Mouse (Mus musculus): ENCODE measurements around the gene Olfr56. TPM values are rescaled to one million over a fixed set of nuclear protein-coding genes. Genes with fewer than 3 reads are reported as not detected.
"Not testable (repeated sequence)": the region's sequence is repeated elsewhere in the genome, so short reads cannot be mapped to it uniquely, and the experiment has no call there.

The Olfr56 gene
- polyA plus RNA-seq, 1 experiment from 2014 or later, result not detected

GRCm38 (mm10) chr11:49076001-49076757 is 97.5 kb downstream of the Olfr56 start, which contains the start of gene Ifi47:
Gene Ifi47 (plus strand): TSS chr11:49076587.
- H3K27ac ChIP-seq; H3K27me3 ChIP-seq (ENCODE audit: insufficient read depth, poor library complexity, severe bottlenecking); DNase-seq (ENCODE audit: low spot score); H3K4me3 ChIP-seq; H3K4me1 ChIP-seq (replicated peaks); H3K9me3 ChIP-seq; H3K36me3 ChIP-seq: not testable (repeated sequence)
- WGBS, result 85% methylated on average over 6 of the region's 6 CpGs

- WGBS, result 80% methylated on average over 1 of the region's 1 CpGs
- Histone ChIP-seq H3K27me3 (ENCODE audit: insufficient read depth, poor library complexity, severe bottlenecking) (no peaks in the 10 kb centered on the region), H3K4me1 (replicated peaks) (no peaks in the 10 kb centered on the region), H3K36me3 (no peaks in the 10 kb centered on the region), H3K27ac (no peak overlapping the region), H3K9me3 (no peaks in the 10 kb centered on the region), H3K4me3 (no peak overlapping the region)
- no peak for DNase-seq (ENCODE audit: low spot score)
Measured at GRCm38 (mm10) chr11:49077012-49077411, 98.3 kb downstream of the Olfr56 start.

GRCm38 (mm10) chr11:49078719-49079118 is 100.0 kb downstream of the Olfr56 start:
- no peaks in the 10 kb centered on the region for H3K9me3 ChIP-seq
- H3K36me3 ChIP-seq, result no peaks in the 10 kb centered on the region
- H3K4me3 ChIP-seq, result no peak overlapping the region
- 91% methylated on average over 3 of the region's 3 CpGs for WGBS
- DNase-seq (ENCODE audit: low spot score), result no peak
- H3K4me1 ChIP-seq (replicated peaks), result no peaks in the 10 kb centered on the region
- H3K27me3 ChIP-seq (ENCODE audit: insufficient read depth, poor library complexity, severe bottlenecking), result no peaks in the 10 kb centered on the region
- no peak overlapping the region for H3K27ac ChIP-seq

GRCm38 (mm10) chr11:49080636-49081035 is 101.9 kb downstream of the Olfr56 start:
- WGBS, result 85% methylated on average over 1 of the region's 1 CpGs
- Histone ChIP-seq H3K9me3 (no peaks in the 10 kb centered on the region), H3K36me3 (no peaks in the 10 kb centered on the region), H3K4me1 (replicated peaks) (no peaks in the 10 kb centered on the region), H3K27ac (no peak overlapping the region), H3K27me3 (ENCODE audit: insufficient read depth, poor library complexity, severe bottlenecking) (no peaks in the 10 kb centered on the region), H3K4me3 (no peak overlapping the region)
- no peak for DNase-seq (ENCODE audit: low spot score)

- no peak overlapping the region for H3K4me3 ChIP-seq
- DNase-seq (ENCODE audit: low spot score), result no peak
- H3K4me1 ChIP-seq (replicated peaks), result no peaks in the 10 kb centered on the region
- H3K27ac ChIP-seq, result no peak overlapping the region
- no peaks in the 10 kb centered on the region for H3K36me3 ChIP-seq
- H3K9me3 ChIP-seq, result no peaks in the 10 kb centered on the region
- WGBS, result 80% methylated on average over 4 of the region's 4 CpGs
- H3K27me3 ChIP-seq (ENCODE audit: insufficient read depth, poor library complexity, severe bottlenecking), result no peaks in the 10 kb centered on the region
Measured at GRCm38 (mm10) chr11:49081356-49081755, 102.7 kb downstream of the Olfr56 start.

GRCm38 (mm10) chr11:49081886-49082285 is 103.2 kb downstream of the Olfr56 start:
- WGBS, result 82% methylated on average over 3 of the region's 3 CpGs

GRCm38 (mm10) chr11:49083146-49083545 is 104.5 kb downstream of the Olfr56 start:
- WGBS, result 91% methylated on average over 1 of the region's 1 CpGs

More at GRCm38 (mm10) chr11:49081886-49082285, 103.2 kb downstream of the Olfr56 start:
- Histone ChIP-seq H3K9me3 (no peaks in the 10 kb centered on the region), H3K4me1 (replicated peaks) (no peaks in the 10 kb centered on the region), H3K36me3 (no peaks in the 10 kb centered on the region), H3K27me3 (ENCODE audit: insufficient read depth, poor library complexity, severe bottlenecking) (no peaks in the 10 kb centered on the region), H3K27ac (no peak overlapping the region), H3K4me3 (no peak overlapping the region)
- no peak for DNase-seq (ENCODE audit: low spot score)

GRCm38 (mm10) chr11:49083808-49084207 is 105.1 kb downstream of the Olfr56 start:
- Histone ChIP-seq H3K27ac (no peak overlapping the region), H3K4me1 (replicated peaks) (peaks cover 8% of the 10 kb centered on the region), H3K36me3 (no peaks in the 10 kb centered on the region), H3K27me3 (ENCODE audit: insufficient read depth, poor library complexity, severe bottlenecking) (no peaks in the 10 kb centered on the region), H3K9me3 (no peaks in the 10 kb centered on the region), H3K4me3 (no peak overlapping the region)
- WGBS, result 83% methylated on average over 3 of the region's 3 CpGs
- no peak for DNase-seq (ENCODE audit: low spot score)

More at GRCm38 (mm10) chr11:49083146-49083545, 104.5 kb downstream of the Olfr56 start:
- no peak overlapping the region for H3K27ac ChIP-seq
- no peaks in the 10 kb centered on the region for H3K27me3 ChIP-seq (ENCODE audit: insufficient read depth, poor library complexity, severe bottlenecking)
- no peak for DNase-seq (ENCODE audit: low spot score)
- H3K4me1 ChIP-seq (replicated peaks), result peaks cover 4% of the 10 kb centered on the region
- H3K9me3 ChIP-seq, result no peaks in the 10 kb centered on the region
- H3K4me3 ChIP-seq, result no peak overlapping the region
- no peaks in the 10 kb centered on the region for H3K36me3 ChIP-seq

GRCm38 (mm10) chr11:49084385-49084784 is 105.7 kb downstream of the Olfr56 start:
- no peak overlapping the region for H3K4me3 ChIP-seq
- DNase-seq (ENCODE audit: low spot score), result no peak
- WGBS, result 85% methylated on average over 1 of the region's 1 CpGs
- no peaks in the 10 kb centered on the region for H3K27me3 ChIP-seq (ENCODE audit: insufficient read depth, poor library complexity, severe bottlenecking)
- peaks cover 8% of the 10 kb centered on the region for H3K4me1 ChIP-seq (replicated peaks)
- no peak overlapping the region for H3K27ac ChIP-seq
- no peaks in the 10 kb centered on the region for H3K36me3 ChIP-seq
- no peaks in the 10 kb centered on the region for H3K9me3 ChIP-seq

- H3K36me3 ChIP-seq, result no peaks in the 10 kb centered on the region
- WGBS, result 47% methylated on average over 3 of the region's 3 CpGs
- DNase-seq (ENCODE audit: low spot score), result no peak
Measured at GRCm38 (mm10) chr11:49084875-49085274, 106.2 kb downstream of the Olfr56 start.

GRCm38 (mm10) chr11:49086858-49087361 is 108.2 kb downstream of the Olfr56 start:
- Histone ChIP-seq H3K36me3 (no peaks in the 10 kb centered on the region), H3K4me3 (no peak overlapping the region), H3K27ac (no peak overlapping the region), H3K9me3 (no peaks in the 10 kb centered on the region), H3K4me1 (replicated peaks) (peaks cover 8% of the 10 kb centered on the region), H3K27me3 (ENCODE audit: insufficient read depth, poor library complexity, severe bottlenecking) (no peaks in the 10 kb centered on the region)
- WGBS, result 86% methylated on average over 6 of the region's 6 CpGs
- no peak for DNase-seq (ENCODE audit: low spot score)

More at GRCm38 (mm10) chr11:49084875-49085274, 106.2 kb downstream of the Olfr56 start:
- H3K4me1 ChIP-seq (replicated peaks), result peaks cover 8% of the 10 kb centered on the region
- no peak overlapping the region for H3K4me3 ChIP-seq
- H3K9me3 ChIP-seq, result no peaks in the 10 kb centered on the region
- H3K27ac ChIP-seq, result no peak overlapping the region
- no peaks in the 10 kb centered on the region for H3K27me3 ChIP-seq (ENCODE audit: insufficient read depth, poor library complexity, severe bottlenecking)

GRCm38 (mm10) chr11:49087830-49088616 is 109.3 kb downstream of the Olfr56 start:
- Histone ChIP-seq H3K4me1 (replicated peaks) (peaks cover 8% of the 10 kb centered on the region), H3K27ac (no peak overlapping the region), H3K27me3 (ENCODE audit: insufficient read depth, poor library complexity, severe bottlenecking) (no peaks in the 10 kb centered on the region), H3K36me3 (no peaks in the 10 kb centered on the region), H3K4me3 (no peak overlapping the region), H3K9me3 (no peaks in the 10 kb centered on the region)
- 40% methylated on average over 22 of the region's 22 CpGs for WGBS
- DNase-seq (ENCODE audit: low spot score), result peak; percentile 19
